Mouse (Mus musculus): Measurements from ENCODE around the gene 4933406M09Rik. TPM values are rescaled to one million over a fixed set of nuclear protein-coding genes. Genes with fewer than 3 reads are reported as not detected.

The 4933406M09Rik gene
- polyA plus RNA-seq (2015; fragmentation: Nextera tagmentation; extraction: Ambion mirVana) = not detected in 2 replicates

GRCm38 (mm10) chr1:134385666-134386065, at the start of gene 4933406M09Rik:
4933406M09Rik (plus strand) TSS chr1:134385940.
- Histone ChIP-seq H3K36me3 (ENCODE audit: insufficient read depth, low read length) (no peaks in the 10 kb centered on the region), H3K4me3 (replicated peaks; ENCODE audit: low read depth, low read length) (no peak within 1 kb of the TSS), H3K9ac (ENCODE audit: low read depth, low read length) (no peak within 1 kb of the TSS), H3K4me1 (replicated peaks; ENCODE audit: insufficient read depth, low read length) (no peaks in the 10 kb centered on the region), H3K9me3 (replicated peaks; ENCODE audit: low read length) (no peaks in the 10 kb centered on the region), H3K27ac (no peak within 1 kb of the TSS), H3K4me2 (ENCODE audit: low read length) (no peak within 1 kb of the TSS), H3K27me3 (ENCODE audit: insufficient read depth, low read length) (no peaks in the 10 kb centered on the region)
- ATAC-seq (replicated peaks; ENCODE audit: low FRiP score, low read depth) = no peak
- no peak for DNase-seq (ENCODE audit: low spot score)
- no peak for TF ChIP-seq CTCF (IDR thresholded peaks at IDR 0.05; ENCODE audit: low read depth)
- WGBS = 96% methylated on average over 1 of the region's 1 CpGs

GRCm38 (mm10) chr1:134336958-134337710, 48.6 kb upstream of the 4933406M09Rik start:
- WGBS = 64% methylated on average over 11 of the region's 11 CpGs
- DNase-seq (ENCODE audit: low spot score) (no peak), ATAC-seq (replicated peaks; ENCODE audit: low FRiP score, low read depth) (no peak)

GRCm38 (mm10) chr1:134339162-134339561, 46.6 kb upstream of the 4933406M09Rik start:
- Histone ChIP-seq H3K9me3 (replicated peaks; ENCODE audit: low read length) (no peaks in the 10 kb centered on the region), H3K4me2 (ENCODE audit: low read length) (no peak overlapping the region), H3K4me1 (replicated peaks; ENCODE audit: insufficient read depth, low read length) (no peaks in the 10 kb centered on the region), H3K27me3 (ENCODE audit: insufficient read depth, low read length) (no peaks in the 10 kb centered on the region), H3K27ac (no peak overlapping the region), H3K9ac (ENCODE audit: low read depth, low read length) (no peak overlapping the region), H3K36me3 (ENCODE audit: insufficient read depth, low read length) (no peaks in the 10 kb centered on the region), H3K4me3 (replicated peaks; ENCODE audit: low read depth, low read length) (no peak overlapping the region)
- ATAC-seq (replicated peaks; ENCODE audit: low FRiP score, low read depth) (no peak), DNase-seq (ENCODE audit: low spot score) (no peak)
- TF ChIP-seq CTCF (IDR thresholded peaks at IDR 0.05; ENCODE audit: low read depth) = no peak
- 78% methylated on average over 7 of the region's 7 CpGs for WGBS

More at GRCm38 (mm10) chr1:134336958-134337710, 48.6 kb upstream of the 4933406M09Rik start:
- TF ChIP-seq CTCF (IDR thresholded peaks at IDR 0.05; ENCODE audit: low read depth) = no peak
- Histone ChIP-seq H3K27me3 (ENCODE audit: insufficient read depth, low read length) (no peaks in the 10 kb centered on the region), H3K4me3 (replicated peaks; ENCODE audit: low read depth, low read length) (no peak overlapping the region), H3K9me3 (replicated peaks; ENCODE audit: low read length) (no peaks in the 10 kb centered on the region), H3K36me3 (ENCODE audit: insufficient read depth, low read length) (no peaks in the 10 kb centered on the region), H3K9ac (ENCODE audit: low read depth, low read length) (no peak overlapping the region), H3K4me2 (ENCODE audit: low read length) (no peak overlapping the region), H3K27ac (no peak overlapping the region), H3K4me1 (replicated peaks; ENCODE audit: insufficient read depth, low read length) (no peaks in the 10 kb centered on the region)

GRCm38 (mm10) chr1:134339757-134340619, 45.8 kb upstream of the 4933406M09Rik start:
- H3K27ac ChIP-seq = no peak overlapping the region
- no peaks in the 10 kb centered on the region for H3K9me3 ChIP-seq (replicated peaks; ENCODE audit: low read length)
- ATAC-seq (replicated peaks; ENCODE audit: low FRiP score, low read depth) = no peak
- no peaks in the 10 kb centered on the region for H3K27me3 ChIP-seq (ENCODE audit: insufficient read depth, low read length)
- WGBS = 85% methylated on average over 18 of the region's 18 CpGs
- no peaks in the 10 kb centered on the region for H3K36me3 ChIP-seq (ENCODE audit: insufficient read depth, low read length)
- H3K4me2 ChIP-seq (ENCODE audit: low read length) = no peak overlapping the region
- no peak overlapping the region for H3K9ac ChIP-seq (ENCODE audit: low read depth, low read length)
- peak; percentile 25; the same call in 1 of the 2 replicates for TF ChIP-seq CTCF (IDR thresholded peaks at IDR 0.05; ENCODE audit: low read depth)
- H3K4me1 ChIP-seq (replicated peaks; ENCODE audit: insufficient read depth, low read length) = 0 out of 2 replicates have a peak, but pooled peaks cover 2% of the 10 kb centered on the region
- DNase-seq (ENCODE audit: low spot score) = no peak
- no peak overlapping the region for H3K4me3 ChIP-seq (replicated peaks; ENCODE audit: low read depth, low read length)

GRCm38 (mm10) chr1:134341641-134342277, 44.0 kb upstream of the 4933406M09Rik start:
- 72% methylated on average over 5 of the region's 5 CpGs for WGBS

GRCm38 (mm10) chr1:134342278-134342664, 43.5 kb upstream of the 4933406M09Rik start:
- Histone ChIP-seq H3K27ac (no peak overlapping the region), H3K27me3 (ENCODE audit: insufficient read depth, low read length) (no peaks in the 10 kb centered on the region), H3K4me3 (replicated peaks; ENCODE audit: low read depth, low read length) (no peak overlapping the region), H3K36me3 (ENCODE audit: insufficient read depth, low read length) (no peaks in the 10 kb centered on the region; the same call in 1 of the 2 replicates), H3K4me1 (replicated peaks; ENCODE audit: insufficient read depth, low read length) (0 out of 2 replicates have a peak, but pooled peaks cover 2% of the 10 kb centered on the region), H3K9ac (ENCODE audit: low read depth, low read length) (no peak overlapping the region), H3K4me2 (ENCODE audit: low read length) (no peak overlapping the region), H3K9me3 (replicated peaks; ENCODE audit: low read length) (no peaks in the 10 kb centered on the region)
- DNase-seq (ENCODE audit: low spot score) = no peak
- ATAC-seq (replicated peaks; ENCODE audit: low FRiP score, low read depth) = no peak
- no peak for TF ChIP-seq CTCF (IDR thresholded peaks at IDR 0.05; ENCODE audit: low read depth)
- WGBS = 48% methylated on average over 2 of the region's 2 CpGs

More at GRCm38 (mm10) chr1:134341641-134342277, 44.0 kb upstream of the 4933406M09Rik start:
- Histone ChIP-seq H3K4me1 (replicated peaks; ENCODE audit: insufficient read depth, low read length) (0 out of 2 replicates have a peak, but pooled peaks cover 2% of the 10 kb centered on the region), H3K36me3 (ENCODE audit: insufficient read depth, low read length) (no peaks in the 10 kb centered on the region; the same call in 1 of the 2 replicates), H3K4me3 (replicated peaks; ENCODE audit: low read depth, low read length) (no peak overlapping the region), H3K9ac (ENCODE audit: low read depth, low read length) (no peak overlapping the region), H3K9me3 (replicated peaks; ENCODE audit: low read length) (no peaks in the 10 kb centered on the region), H3K27ac (no peak overlapping the region), H3K4me2 (ENCODE audit: low read length) (no peak overlapping the region), H3K27me3 (ENCODE audit: insufficient read depth, low read length) (no peaks in the 10 kb centered on the region)
- no peak for TF ChIP-seq CTCF (IDR thresholded peaks at IDR 0.05; ENCODE audit: low read depth)
- DNase-seq (ENCODE audit: low spot score) = no peak
- ATAC-seq (replicated peaks; ENCODE audit: low FRiP score, low read depth) = no peak
